Mouse (Mus musculus) limb, embryonic 12.5 days (tissue): Measurements from ENCODE around the gene Tmem233. TPM values are rescaled to one million over a fixed set of nuclear protein-coding genes. Genes with fewer than 3 reads are reported as not detected.

Experiments used
- ATAC-seq: fragments of 200-750 bp; cut with Nextera tagmentation; 2 replicates; pipeline ENCODE4 v1.8.0; 2017; ENCODE audit warnings: low read depth, moderate TSS enrichment; ENCODE audit not compliant: insufficient number of reproducible peaks, insufficient read depth, low FRiP score, low TSS enrichment
- H3K27ac ChIP-seq: fragments of 300-500 bp; sonication (generic); 2 replicates; pipeline ENCODE4 v1.5.1; 2016; ENCODE audit warnings: mild to moderate bottlenecking, moderate library complexity
- H3K27me3 ChIP-seq: fragments of 300-500 bp; sonication (generic); 2 replicates; pipeline ENCODE4 v1.6.1; 2016; ENCODE audit warnings: mild to moderate bottlenecking, moderate library complexity
- H3K36me3 ChIP-seq: fragments of 300-500 bp; sonication (generic); 2 replicates; pipeline ENCODE4 v1.6.1; 2016; ENCODE audit warnings: mild to moderate bottlenecking, moderate library complexity
- H3K4me1 ChIP-seq: fragments of 300-500 bp; sonication (generic); replicated peaks from 2 replicates; pipeline ENCODE4 v1.6.1; 2016
- H3K4me2 ChIP-seq: fragments of 300-500 bp; sonication (generic); 2 replicates; pipeline ENCODE4 v1.6.1; 2016; ENCODE audit warnings: mild to moderate bottlenecking, moderate library complexity
- H3K4me3 ChIP-seq: fragments of 300-500 bp; sonication (generic); replicated peaks from 2 replicates; pipeline ENCODE4 v1.5.1; 2016; ENCODE audit warnings: mild to moderate bottlenecking
- H3K9ac ChIP-seq: fragments of 300-500 bp; sonication (generic); replicated peaks from 2 replicates; pipeline ENCODE4 v1.6.1; 2016; ENCODE audit warnings: mild to moderate bottlenecking, moderate library complexity
- H3K9me3 ChIP-seq: fragments of 300-500 bp; sonication (generic); 2 replicates; pipeline ENCODE4 v1.6.1; 2016; ENCODE audit warnings: mild to moderate bottlenecking, moderate library complexity
- WGBS: fragments of 180-500 bp; shearing (Covaris S2); methylation state at CpG from one replicate; pipeline ENCODE4 v1.1.7; 2016; 5-methylcytosine and 5-hydroxymethylcytosine counted together
- polyA plus RNA-seq: library from polyadenylated mRNA; unstranded; fragments of >200 nt; fragmentation: Nextera tagmentation; extraction: Ambion mirVana; gene quantifications from 2 replicates; pipeline ENCODE4 v1.2.1, GENCODE M21; 2016

The Tmem233 gene
- polyA plus RNA-seq, 1 experiment from 2014 or later = not detected

DNA sequence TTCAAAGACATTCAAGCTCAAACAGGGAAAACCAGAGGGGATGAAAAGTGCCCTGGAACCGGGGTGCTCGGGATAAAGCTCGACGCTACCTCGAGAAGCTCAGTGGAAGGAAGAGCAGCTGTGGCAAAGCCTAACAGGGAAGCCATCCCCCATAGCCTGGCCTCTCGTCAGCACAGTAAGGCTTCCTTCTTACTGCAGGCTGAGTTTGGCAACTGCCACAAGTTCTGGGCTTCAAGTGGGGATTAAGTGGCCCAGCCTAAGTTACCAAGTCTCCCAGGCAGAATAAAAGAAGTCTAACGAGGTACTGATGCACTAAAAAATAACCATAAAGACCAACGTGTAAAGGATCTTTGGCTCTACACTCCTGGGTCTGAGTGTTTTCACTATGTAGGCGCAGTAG is 64.8 kb downstream of the Tmem233 start:
- WGBS = 86% methylated on average over 9 of the region's 9 CpGs
- no peak for ATAC-seq
- H3K9ac ChIP-seq = no peak overlapping the region
- no peaks in the 10 kb centered on the region for H3K9me3 ChIP-seq
- H3K36me3 ChIP-seq = peaks cover 94% of the 10 kb centered on the region
- no peak overlapping the region for H3K4me2 ChIP-seq
- H3K4me1 ChIP-seq = peaks cover 14% of the 10 kb centered on the region
- H3K27me3 ChIP-seq = no peaks in the 10 kb centered on the region
- H3K4me3 ChIP-seq = no peak overlapping the region
- no peak overlapping the region for H3K27ac ChIP-seq

DNA sequence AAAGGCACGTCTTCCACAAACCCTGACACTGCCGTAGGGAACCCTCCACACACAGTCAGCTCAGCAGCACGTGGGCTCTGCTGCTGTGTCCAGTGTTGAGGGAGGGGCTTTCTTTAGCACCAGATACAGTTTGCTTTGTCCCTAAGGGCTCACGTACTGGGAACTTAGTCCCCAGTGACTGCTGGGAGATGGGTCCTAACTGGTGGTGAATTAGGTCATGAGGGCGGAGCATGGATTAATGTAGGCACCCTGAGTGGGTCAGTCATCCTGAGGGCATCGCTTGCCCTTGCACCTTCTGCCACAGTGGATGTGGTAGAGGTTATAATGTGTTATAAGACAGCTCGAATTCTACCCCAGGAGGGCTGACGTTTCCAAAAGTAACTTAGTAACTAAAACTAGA is 65.7 kb downstream of the Tmem233 start:
- Histone ChIP-seq H3K27ac (no peak overlapping the region), H3K36me3 (peaks cover 97% of the 10 kb centered on the region), H3K4me2 (no peak overlapping the region), H3K4me3 (no peak overlapping the region), H3K27me3 (no peaks in the 10 kb centered on the region), H3K4me1 (peaks cover 6% of the 10 kb centered on the region), H3K9me3 (no peaks in the 10 kb centered on the region), H3K9ac (no peak overlapping the region)
- ATAC-seq = no peak
- 88% methylated on average over 8 of the region's 8 CpGs for WGBS

DNA sequence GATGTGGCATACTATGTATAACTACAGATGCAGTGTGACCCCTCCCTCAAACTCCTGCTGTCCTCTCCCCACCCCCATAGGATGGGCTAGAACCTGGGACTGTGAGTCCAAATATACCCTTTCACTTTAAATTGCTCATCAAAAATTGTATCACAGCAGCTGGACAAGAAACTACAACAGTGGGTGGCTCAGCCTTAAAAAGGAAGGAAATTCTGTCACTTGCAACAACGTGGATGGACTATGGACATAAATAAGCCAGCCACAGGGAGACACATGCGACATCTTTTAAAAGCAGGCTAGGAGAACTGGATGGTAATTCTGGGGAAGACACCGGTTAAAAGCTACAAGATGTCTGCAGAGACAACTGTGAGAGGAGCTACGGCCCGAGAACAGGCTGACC is 66.5 kb downstream of the Tmem233 start:
- H3K4me3 ChIP-seq = no peak overlapping the region
- 96% methylated on average over 5 of the region's 5 CpGs for WGBS
- no peak overlapping the region for H3K4me2 ChIP-seq
- no peaks in the 10 kb centered on the region for H3K4me1 ChIP-seq
- H3K9ac ChIP-seq = no peak overlapping the region
- H3K27ac ChIP-seq = no peak overlapping the region
- no peaks in the 10 kb centered on the region for H3K9me3 ChIP-seq
- peaks cover 89% of the 10 kb centered on the region for H3K36me3 ChIP-seq
- ATAC-seq = no peak
- H3K27me3 ChIP-seq = no peaks in the 10 kb centered on the region

DNA sequence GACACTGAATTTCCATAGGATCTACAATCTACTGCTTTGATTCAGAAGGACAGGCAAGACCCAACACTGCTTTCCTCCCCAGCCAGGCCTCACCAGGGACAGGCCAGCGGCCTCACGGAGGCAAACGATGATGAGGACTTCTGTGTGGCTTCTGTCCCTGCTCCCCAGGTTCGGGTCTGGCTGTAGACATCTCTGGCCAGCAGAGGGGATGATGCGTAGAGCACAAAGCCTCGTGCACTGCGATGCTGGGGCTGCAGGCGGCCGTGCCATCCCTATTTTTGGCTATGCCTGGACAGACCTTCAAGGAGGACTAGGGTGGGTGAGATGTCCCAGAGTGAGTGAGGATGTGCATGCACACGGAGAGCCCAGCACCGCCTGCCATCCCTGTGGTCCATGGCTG is 68.8 kb downstream of the Tmem233 start:
- Histone ChIP-seq H3K36me3 (peaks cover 66% of the 10 kb centered on the region), H3K27ac (no peak overlapping the region), H3K4me2 (no peak overlapping the region), H3K27me3 (no peaks in the 10 kb centered on the region), H3K9me3 (no peaks in the 10 kb centered on the region), H3K4me3 (no peak overlapping the region), H3K4me1 (no peaks in the 10 kb centered on the region), H3K9ac (no peak overlapping the region)
- no peak for ATAC-seq
- 93% methylated on average over 11 of the region's 11 CpGs for WGBS

DNA sequence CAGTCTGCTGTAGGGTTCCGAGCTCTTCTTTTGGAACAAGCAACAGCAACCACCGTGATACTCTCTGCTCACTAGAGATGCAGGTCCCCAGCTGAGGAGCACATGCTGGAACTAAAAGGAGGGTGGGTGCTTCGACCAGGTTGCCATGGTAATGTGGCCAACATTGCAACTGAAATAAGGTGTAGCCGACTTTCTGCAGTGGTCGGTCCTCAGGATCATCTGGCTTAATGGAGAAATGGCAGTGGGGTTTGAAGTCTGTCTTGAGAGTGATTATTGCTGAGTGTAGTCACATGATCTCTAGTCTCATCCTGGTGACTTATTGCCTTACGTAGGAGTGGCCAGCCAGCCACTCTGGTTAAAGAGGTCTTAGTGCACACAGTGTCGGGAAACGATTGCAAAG is 69.2 kb downstream of the Tmem233 start:
- Histone ChIP-seq H3K4me1 (no peaks in the 10 kb centered on the region), H3K27ac (no peak overlapping the region), H3K4me3 (no peak overlapping the region), H3K27me3 (no peaks in the 10 kb centered on the region), H3K4me2 (no peak overlapping the region), H3K9ac (no peak overlapping the region), H3K9me3 (no peaks in the 10 kb centered on the region), H3K36me3 (peaks cover 62% of the 10 kb centered on the region)
- ATAC-seq = no peak
- WGBS = 90% methylated on average over 8 of the region's 8 CpGs

DNA sequence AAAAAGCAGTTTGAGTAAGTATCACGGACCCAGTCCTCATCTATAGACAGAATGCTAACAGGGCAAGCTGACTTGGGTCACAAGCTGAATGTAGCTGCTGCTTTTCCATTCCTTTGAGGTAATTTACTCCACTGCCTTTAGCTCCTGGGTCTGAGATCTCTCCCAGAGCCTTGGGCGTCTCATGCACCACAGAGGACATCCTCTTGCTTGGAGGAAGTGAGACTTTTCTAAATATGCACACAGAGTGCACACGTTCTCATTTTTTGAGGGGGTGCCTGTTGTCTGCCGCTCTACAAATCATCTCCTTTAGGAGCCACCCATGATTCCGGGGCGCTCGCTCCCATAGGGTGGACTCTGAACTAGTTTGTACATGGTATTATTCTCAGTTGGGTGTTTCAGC is 70.5 kb downstream of the Tmem233 start:
- Histone ChIP-seq H3K27me3 (no peaks in the 10 kb centered on the region), H3K4me3 (no peak overlapping the region), H3K4me2 (no peak overlapping the region), H3K36me3 (peaks cover 53% of the 10 kb centered on the region), H3K4me1 (no peaks in the 10 kb centered on the region), H3K9ac (no peak overlapping the region), H3K27ac (no peak overlapping the region), H3K9me3 (no peaks in the 10 kb centered on the region)
- ATAC-seq = no peak
- 91% methylated on average over 7 of the region's 7 CpGs for WGBS

DNA sequence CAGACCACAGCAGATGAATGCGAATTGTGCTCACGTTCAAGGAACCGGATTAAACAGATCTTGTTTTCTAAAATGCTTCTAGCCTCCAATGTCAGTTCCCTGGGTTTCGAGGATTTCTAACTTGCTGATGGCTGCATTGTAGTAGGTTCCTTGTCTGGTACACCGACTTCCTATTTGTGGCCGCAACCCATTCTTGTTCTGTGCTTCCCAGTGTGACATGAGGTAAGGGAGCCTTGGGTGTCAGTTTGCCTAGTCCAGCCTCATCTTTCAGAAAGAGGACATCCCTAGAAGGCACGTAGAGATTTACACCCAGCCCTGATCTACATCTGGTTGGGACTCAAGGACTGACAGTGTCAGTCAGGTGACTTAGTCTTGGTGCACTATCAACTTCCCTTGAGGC is 71.3 kb downstream of the Tmem233 start:
- H3K4me3 ChIP-seq = no peak overlapping the region
- no peaks in the 10 kb centered on the region for H3K9me3 ChIP-seq
- no peak overlapping the region for H3K4me2 ChIP-seq
- no peaks in the 10 kb centered on the region for H3K4me1 ChIP-seq
- H3K36me3 ChIP-seq = peaks cover 51% of the 10 kb centered on the region
- ATAC-seq = no peak
- 92% methylated on average over 7 of the region's 7 CpGs for WGBS
- H3K9ac ChIP-seq = no peak overlapping the region
- no peaks in the 10 kb centered on the region for H3K27me3 ChIP-seq
- H3K27ac ChIP-seq = no peak overlapping the region

DNA sequence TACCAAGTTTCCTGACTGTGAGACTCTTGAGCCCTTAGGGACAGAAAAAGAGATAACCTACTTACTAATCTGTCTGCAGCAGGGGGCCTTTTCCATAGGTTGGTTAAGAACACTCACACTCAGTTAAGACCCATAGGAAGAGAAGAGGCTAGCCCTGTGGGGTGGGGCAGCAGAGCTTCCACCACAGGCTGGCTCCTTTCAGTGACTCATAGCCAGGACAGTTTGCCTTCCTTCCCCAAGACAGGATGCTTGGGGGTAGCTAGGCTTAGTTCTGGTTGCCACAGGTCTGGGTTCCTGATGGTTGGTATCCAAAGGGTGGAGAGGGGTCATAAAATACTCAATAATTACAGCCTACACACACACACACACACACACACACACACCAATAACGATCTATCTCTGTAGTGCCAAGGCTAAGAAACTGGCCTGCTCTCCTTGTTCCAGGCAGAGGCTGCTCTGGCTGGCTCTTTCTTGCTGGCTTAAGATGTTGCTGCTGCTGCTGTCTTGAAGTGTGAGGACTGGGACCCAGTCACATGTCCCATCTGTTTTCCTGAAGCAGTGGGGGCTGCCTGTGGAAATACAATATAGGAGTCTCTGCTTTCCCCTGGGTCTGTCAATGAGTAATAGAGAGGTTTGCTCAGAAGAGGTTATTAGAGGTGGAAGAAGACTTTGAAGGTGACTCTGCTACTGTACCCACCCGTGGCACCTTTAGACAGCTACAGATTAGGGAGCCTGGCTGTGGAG is 73.0 kb downstream of the Tmem233 start:
- no peak overlapping the region for H3K9ac ChIP-seq
- peaks cover 42% of the 10 kb centered on the region for H3K36me3 ChIP-seq
- 67% methylated on average over 2 of the region's 2 CpGs for WGBS
- H3K27me3 ChIP-seq = no peaks in the 10 kb centered on the region
- no peak for ATAC-seq
- no peak overlapping the region for H3K27ac ChIP-seq
- H3K4me3 ChIP-seq = no peak overlapping the region
- no peaks in the 10 kb centered on the region for H3K4me1 ChIP-seq
- no peak overlapping the region for H3K4me2 ChIP-seq
- H3K9me3 ChIP-seq = no peaks in the 10 kb centered on the region

DNA sequence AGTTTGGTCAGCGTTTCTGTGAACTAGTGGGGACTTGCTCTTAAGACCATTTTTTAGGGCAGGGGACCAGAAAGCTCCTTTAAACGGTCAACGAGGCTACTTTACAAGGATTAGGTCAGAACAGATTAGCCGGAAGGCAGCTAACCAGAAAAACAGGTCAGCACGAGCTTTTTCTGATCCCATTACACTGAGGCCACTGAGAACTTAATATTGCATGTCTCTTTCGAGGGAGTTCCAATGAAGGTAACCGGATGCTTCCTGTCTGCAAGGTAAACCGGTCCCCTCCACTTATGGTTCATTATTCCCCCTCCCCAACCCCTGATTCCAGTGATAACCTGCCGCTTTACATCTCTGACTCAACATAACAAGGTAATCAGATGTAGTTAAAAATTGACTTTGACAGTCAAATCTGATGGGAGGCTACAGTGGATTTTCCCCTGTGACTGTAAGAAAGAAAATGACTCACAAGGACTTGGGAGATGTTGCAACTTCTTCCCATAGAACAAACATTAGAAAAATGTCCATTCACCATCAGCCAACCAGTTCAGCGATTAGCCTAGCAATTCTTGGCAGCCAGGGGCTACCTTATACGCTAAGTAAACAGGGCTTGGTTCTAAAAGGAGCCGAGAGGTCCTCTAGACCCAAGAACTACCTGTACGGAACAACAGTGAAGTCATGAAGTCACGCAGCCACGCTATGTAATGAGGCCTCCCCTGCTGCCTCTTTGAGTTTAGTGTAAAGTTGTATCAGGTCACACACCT is 73.8 kb downstream of the Tmem233 start:
- no peak overlapping the region for H3K27ac ChIP-seq
- WGBS = 76% methylated on average over 15 of the region's 15 CpGs
- H3K9me3 ChIP-seq = no peaks in the 10 kb centered on the region
- no peaks in the 10 kb centered on the region for H3K4me1 ChIP-seq
- no peak for ATAC-seq
- H3K4me3 ChIP-seq = no peak overlapping the region
- peaks cover 34% of the 10 kb centered on the region for H3K36me3 ChIP-seq
- H3K9ac ChIP-seq = no peak overlapping the region
- no peak overlapping the region for H3K4me2 ChIP-seq
- H3K27me3 ChIP-seq = no peaks in the 10 kb centered on the region

DNA sequence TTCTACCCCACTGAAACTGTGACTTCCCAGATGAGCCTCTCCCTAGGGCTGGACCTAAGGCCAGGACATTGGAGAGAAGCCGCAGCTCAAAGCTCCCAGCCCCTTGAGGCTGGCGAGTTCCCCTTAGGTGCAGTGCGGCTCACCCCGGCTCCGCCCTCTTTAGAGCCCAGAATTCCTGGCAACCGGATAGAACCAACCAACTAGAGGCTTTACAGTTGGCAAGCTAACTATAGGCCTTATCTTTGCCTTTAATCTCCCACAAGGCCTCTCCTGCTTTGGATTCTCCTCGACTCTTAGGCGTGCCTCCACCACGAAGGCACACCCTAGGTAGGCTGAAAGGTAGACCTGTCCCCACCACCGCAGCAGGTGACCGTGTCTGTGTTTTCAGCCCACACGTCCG is 75.3 kb downstream of the Tmem233 start:
- no peaks in the 10 kb centered on the region for H3K9me3 ChIP-seq
- ATAC-seq = no peak
- H3K36me3 ChIP-seq = peaks cover 19% of the 10 kb centered on the region
- H3K4me2 ChIP-seq = no peak overlapping the region
- H3K27ac ChIP-seq = no peak overlapping the region
- H3K27me3 ChIP-seq = no peaks in the 10 kb centered on the region
- WGBS = 85% methylated on average over 13 of the region's 13 CpGs
- H3K9ac ChIP-seq = no peak overlapping the region
- H3K4me1 ChIP-seq = 0 out of 2 replicates have a peak, but pooled peaks cover 6% of the 10 kb centered on the region
- no peak overlapping the region for H3K4me3 ChIP-seq

DNA sequence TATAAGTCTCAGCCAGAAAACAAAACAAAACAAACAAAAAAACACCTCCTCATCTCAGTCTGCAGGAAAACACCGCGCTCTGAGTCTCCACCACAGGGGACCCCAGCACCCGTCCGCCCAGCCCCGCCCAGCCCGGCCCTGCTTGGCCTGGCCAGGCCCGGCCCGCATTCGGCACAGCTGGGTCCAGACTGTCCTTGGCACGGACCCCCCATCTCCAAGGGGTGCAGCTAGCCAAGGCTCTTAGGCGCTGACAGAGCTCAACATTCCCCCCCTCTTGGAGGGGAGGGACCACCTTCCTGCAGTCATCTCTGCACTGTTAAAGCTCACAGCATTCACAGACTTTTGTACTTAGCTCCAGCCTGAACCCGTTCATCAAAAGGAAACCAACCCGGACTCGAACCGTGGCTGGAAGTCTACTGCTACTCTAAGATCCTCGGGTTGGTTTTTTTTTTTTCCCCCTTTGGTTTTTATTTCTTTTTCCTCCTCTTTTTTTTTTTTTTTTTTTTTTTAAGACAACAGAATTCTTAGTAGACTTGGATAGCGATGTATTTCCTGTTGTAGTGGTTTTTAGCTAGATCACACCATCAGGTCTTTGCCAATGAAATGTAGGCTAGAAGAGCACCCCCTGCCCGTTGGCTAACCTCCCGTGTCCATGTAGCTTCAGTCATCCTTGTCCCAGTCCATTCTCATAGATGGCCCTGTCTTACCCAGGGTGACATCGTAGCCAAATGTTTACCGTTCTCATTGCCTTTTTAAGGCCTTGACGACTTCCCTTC is 76.5 kb downstream of the Tmem233 start:
- Histone ChIP-seq H3K9ac (no peak overlapping the region), H3K36me3 (peaks cover 18% of the 10 kb centered on the region), H3K4me3 (no peak overlapping the region), H3K4me1 (0 out of 2 replicates have a peak, but pooled peaks cover 6% of the 10 kb centered on the region), H3K27ac (no peak overlapping the region), H3K27me3 (no peaks in the 10 kb centered on the region), H3K9me3 (no peaks in the 10 kb centered on the region), H3K4me2 (no peak overlapping the region)
- WGBS = 69% methylated on average over 22 of the region's 22 CpGs
- no peak; the same call in 1 of the 2 replicates for ATAC-seq
